Mouse (Mus musculus) cerebellum, adult 8-10 months (tissue): ENCODE measurements around the gene Mrvi1.
"Not testable (repeated sequence)": the region's sequence is repeated elsewhere in the genome, so short reads cannot be mapped to it uniquely, and the experiment has no call there.

Experiments used
- DNase-seq: peaks from one replicate; pipeline ENCODE4 v3.0.0; 2022

Gene Mrvi1

GRCm38 (mm10) chr7:110935815-110936762 is 46.2 kb downstream of the Mrvi1 start:
- DNase-seq = no peak

GRCm38 (mm10) chr7:110933999-110934398 is 48.3 kb downstream of the Mrvi1 start:
- no peak for DNase-seq

DNA sequence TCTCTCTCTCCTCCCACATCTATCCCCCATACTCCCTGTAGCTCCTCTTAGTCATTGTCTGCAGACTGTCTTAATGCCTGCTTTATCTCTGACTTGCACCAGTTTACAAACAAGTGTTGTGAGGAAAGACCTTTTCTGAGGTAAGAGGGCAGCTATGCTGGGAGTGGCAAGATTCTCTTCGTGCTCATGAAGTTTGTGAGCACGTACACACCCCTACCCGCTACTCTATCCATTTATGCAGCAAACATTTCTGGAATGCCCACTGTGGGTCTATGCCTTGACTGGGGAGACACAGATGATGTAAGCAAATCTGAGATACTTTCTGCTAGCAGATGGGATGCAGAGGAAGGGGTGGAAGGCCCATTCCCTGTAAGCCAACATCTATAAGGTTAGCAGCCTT is 48.9 kb downstream of the Mrvi1 start:
- DNase-seq = no peak

DNA sequence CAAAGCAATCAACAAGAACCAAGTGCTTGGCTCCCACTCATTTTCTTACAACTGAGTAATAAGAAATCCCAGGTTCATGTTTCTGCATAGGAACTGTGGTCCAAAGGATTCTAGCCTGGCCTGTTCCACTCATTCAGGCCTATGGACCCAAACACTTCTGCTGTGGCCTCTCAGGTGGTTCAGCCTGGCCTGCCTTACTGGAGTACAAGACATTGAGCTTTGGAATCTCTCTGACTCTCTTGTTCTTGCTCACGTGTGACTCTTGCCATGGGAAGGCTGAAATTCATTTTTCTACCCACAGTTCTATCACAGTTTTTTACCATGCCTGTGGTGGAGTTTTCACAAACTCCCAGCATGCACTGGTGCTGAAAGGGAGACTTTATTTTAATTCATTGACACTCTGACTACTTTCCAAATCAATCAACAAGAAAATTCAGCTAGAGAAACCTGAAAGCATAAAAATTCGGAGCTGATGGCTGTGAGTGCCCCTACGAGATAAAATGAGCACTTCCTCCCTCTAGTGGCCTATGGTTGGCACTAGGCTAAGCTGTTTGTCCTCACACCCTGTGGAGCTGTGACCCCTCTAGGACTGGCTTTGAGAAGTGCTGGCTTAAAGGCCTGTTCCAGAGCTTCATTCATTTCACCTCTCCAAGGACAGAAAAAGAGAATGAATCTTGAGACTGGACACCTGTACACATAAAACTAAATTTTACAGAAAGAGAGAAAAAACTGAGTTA is 52.0 kb downstream of the Mrvi1 start:
- no peak for DNase-seq

GRCm38 (mm10) chr7:110926562-110926961 is 55.7 kb downstream of the Mrvi1 start:
- DNase-seq = no peak

DNA sequence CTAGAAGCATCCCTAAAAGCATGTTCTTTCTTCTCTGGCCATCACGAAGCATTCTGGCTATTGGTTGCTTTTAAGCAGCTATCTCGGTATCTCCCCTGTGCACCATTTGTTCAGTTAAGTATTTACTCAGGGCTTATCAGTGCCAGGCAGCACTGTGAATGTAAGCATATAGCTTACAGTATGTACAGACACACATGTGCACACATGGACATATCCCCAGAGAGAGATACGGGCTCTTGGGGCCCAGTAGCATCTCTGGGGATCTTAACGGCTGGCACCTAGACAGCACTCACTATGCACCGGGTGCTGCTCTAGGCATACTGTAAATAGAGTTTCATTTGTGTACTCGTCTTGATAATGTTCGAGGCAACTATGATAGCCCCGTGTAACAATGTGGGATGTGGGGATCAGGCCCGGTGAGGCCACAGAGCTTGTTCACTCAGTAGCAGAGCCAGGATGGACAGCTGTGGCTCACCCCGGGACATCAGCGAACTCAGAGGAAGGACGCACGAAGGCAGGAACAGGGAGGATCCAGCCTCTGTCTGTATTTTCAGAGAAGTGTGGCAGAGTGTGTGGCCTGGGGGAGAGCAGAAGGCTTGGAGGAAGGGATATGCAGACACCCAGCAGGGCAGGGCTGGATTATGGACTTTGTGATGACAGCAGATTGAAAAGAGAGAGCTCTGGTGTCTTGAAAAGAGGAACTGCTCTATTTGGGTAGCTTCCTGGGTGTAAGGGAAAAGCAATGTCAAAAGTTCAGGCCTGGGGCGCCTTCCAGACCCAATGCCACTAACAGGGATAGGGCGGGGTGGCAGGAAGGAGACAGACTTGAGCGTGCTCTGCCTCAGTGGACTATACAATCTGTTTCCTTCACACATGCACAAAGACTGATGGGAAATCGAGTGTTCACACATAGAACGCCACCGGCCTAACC is 61.7 kb downstream of the Mrvi1 start:
- no peak for DNase-seq

DNA sequence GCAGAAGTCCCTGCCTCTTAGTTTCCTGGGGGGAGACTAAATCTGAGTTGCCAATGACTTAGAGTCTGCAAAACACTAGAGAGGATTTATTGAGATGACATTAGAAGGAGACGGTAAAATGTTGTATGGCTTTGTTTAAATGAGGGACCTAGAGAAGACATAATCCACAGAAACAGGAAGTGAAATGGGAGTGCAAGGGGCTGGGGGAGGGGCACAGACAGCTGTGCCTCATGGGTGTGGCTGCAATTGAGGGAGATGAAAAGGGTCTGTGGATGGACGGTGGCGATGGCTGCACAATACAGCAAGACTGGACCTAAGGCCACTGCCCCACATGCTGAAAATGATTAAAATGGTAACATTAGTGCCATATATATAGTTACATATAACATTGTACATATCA is 62.5 kb downstream of the Mrvi1 start:
- DNase-seq = no peak

- no peak for DNase-seq
These were observed 66.3 kb downstream of the Mrvi1 start for GRCm38 (mm10) chr7:110915913-110916312.

DNA sequence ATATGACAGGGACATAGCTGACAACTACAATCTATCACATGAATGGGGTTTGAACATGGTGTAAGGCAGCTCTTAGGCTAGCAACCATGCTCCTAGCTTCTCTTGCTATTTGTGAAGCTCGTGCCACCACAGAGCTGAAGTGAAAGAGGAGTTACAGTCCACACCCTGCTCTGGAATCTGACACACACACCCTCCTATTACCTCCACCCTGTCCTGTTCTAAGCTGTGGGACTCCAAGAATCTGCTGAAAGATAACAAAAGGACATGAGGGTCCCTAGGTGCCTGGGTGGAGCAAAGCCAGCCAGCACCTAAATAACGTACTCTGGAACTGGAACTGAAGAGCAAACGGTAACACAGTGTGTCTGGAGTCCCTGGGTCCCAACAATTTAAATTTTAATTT is 67.7 kb downstream of the Mrvi1 start:
- no peak for DNase-seq

GRCm38 (mm10) chr7:110913754-110914153 is 68.5 kb downstream of the Mrvi1 start:
- DNase-seq = no peak

GRCm38 (mm10) chr7:110908209-110909144 is 73.8 kb downstream of the Mrvi1 start:
- DNase-seq = no peak

DNA sequence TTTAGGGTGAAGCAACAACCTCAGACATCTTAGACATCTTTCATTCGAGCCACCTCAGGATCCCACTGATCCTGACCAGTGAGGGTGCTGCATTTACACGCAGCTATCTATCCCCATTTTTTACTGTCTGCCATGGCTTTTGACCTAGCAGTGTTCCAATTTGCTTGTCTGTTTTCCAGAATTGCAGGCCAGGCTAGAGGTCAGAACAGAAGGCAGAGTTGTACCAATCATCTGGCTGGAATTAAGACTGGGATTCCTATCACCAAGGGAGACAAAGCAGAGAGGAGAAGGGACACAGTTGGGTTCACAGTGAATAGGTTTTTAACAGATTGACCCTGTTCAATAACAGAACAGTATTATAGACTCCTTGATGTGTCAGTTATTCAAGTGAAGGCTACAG is 75.7 kb downstream of the Mrvi1 start:
- DNase-seq = no peak

DNA sequence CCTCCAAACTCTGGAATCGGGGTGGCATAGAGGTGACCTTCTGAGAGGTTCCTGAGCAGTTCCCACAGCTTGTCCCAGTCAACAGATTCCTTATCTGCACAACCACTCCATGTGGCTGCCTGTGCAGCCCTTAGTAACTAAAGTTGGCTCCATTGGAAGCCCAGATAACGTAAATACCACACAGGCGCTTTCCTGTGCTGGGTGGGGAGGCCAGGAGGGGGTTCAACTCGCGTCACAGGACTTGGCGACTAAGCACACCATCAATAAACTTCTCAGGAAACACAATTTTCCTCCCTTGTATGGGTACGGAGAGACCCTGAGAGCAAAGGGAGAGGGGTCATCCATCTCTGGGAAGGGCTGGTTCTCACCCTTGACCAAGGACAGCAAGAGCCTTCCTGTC is 79.0 kb downstream of the Mrvi1 start:
- DNase-seq = no peak

DNA sequence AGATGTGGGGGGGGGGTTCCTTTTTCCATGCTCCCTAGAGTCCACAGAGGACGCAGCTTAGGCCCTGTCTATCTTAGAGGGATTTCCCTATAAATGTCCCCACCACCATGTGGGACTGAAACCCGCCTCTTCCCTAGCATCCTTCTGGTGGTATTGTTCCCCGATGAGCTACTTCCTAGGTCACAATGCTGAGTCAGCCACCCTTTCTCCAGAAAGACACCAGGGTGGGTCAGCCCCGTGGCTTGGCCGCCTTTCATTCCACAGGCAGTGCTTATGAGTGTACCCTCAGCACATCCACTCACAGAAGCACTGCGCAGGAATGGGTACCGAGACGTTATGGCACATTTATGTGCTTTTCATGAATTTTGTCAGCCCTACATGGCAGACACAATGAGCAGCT is 85.1 kb downstream of the Mrvi1 start:
- no peak for DNase-seq

GRCm38 (mm10) chr7:110896453-110896852 is 85.8 kb downstream of the Mrvi1 start:
- no peak for DNase-seq

GRCm38 (mm10) chr7:110895772-110896171 is 86.5 kb downstream of the Mrvi1 start:
- not testable (repeated sequence) for DNase-seq

- no peak for DNase-seq
These were observed 87.6 kb downstream of the Mrvi1 start for GRCm38 (mm10) chr7:110894673-110895072.

- DNase-seq = no peak
These were observed 88.2 kb downstream of the Mrvi1 start for GRCm38 (mm10) chr7:110893943-110894610.

GRCm38 (mm10) chr7:110891501-110891986 is 90.7 kb downstream of the Mrvi1 start:
- no peak for DNase-seq

DNA sequence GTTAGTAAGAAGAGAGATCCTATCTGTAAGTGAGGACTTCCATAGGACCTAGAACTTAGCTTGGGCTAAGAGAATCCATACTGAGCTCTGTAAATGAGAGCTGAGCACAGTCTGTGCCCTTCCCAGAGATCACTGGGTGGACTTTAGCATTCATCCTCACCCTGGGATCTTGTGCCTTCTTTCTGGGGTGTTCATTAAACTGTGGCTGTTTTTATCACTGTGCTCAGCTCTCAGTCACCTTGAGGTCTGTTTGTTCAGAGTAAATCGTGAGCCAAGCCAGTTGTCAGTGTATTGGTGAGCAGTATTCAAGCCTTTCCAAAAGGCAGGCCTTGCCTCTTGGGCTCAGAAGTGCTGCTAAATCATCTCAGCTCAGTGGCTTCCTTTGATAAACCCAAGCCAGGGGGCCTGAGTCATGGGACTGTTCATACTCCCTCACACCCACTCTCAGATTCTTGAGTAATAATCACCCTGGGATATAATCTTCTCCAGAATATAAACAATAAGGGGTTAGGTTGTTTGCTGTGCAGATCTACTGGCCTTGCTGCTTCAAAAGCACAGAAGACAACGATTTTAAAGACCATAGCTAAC is 100.4 kb downstream of the Mrvi1 start:
- no peak for DNase-seq

DNA sequence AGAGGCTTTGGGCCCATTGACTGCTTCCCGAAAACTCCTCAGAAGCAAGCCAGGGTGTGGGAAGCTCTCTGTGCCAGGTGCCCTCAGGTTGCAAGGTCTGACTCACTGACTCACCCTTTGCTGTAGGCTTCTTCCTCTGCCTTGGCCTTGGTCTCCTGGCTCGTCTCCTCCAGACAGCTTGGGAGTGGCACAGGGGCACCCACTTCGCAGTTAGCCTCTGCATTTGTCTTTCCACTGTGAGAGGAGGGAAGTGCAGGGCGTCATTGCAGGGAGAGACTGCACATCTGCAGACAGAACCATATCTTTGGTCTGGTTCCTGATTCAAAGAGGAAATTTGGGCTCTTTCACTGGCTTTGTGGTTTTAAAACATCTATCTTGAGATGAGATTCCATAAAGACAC is 104.2 kb downstream of the Mrvi1 start:
- no peak for DNase-seq
